Mouse (Mus musculus) c-Kit-positive CD71-positive TER-119-positive erythroid progenitor cells, embryonic 14.5 days (primary cell): ENCODE data around the gene Gemin2.
"Not testable (repeated sequence)": the region's sequence is repeated elsewhere in the genome, so short reads cannot be mapped to it uniquely, and the experiment has no call there.

ENCODE experiments used
- DNase-seq: peaks from one replicate; pipeline ENCODE4 v3.0.0-alpha.2; 2013; ENCODE audit warnings: low spot score

The Gemin2 gene

GRCm38 (mm10) chr12:59058242-59058641, 45.0 kb downstream of the Gemin2 start:
- DNase-seq, result not testable (repeated sequence)

- no peak for DNase-seq
These were observed 47.1 kb downstream of the Gemin2 start for GRCm38 (mm10) chr12:59060322-59060721.

GRCm38 (mm10) chr12:59060993-59061595, 47.9 kb downstream of the Gemin2 start, which contains the start of gene Trappc6b:
Gene Trappc6b (minus strand): TSS chr12:59061472.
- DNase-seq, result peak; percentile 64

DNA sequence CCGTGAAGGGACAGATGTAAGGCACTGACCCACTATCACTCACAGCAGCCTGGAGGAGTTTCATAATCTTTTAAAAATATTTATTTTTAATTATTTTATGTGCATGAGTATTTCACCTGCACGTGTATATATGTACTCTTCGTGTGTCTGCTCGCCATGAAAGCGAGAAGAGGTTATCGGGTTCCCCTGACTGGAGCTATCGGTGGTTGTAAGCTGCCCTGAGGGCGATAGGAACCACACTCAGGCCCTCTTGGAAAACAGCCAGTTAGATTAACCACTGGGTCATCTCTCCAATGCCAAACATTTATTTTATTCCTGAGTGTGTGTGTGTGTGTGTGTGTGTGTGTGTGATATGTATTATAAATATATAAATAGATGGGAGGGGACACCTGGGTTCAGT, 51.6 kb downstream of the Gemin2 start:
- DNase-seq, result no peak

DNA sequence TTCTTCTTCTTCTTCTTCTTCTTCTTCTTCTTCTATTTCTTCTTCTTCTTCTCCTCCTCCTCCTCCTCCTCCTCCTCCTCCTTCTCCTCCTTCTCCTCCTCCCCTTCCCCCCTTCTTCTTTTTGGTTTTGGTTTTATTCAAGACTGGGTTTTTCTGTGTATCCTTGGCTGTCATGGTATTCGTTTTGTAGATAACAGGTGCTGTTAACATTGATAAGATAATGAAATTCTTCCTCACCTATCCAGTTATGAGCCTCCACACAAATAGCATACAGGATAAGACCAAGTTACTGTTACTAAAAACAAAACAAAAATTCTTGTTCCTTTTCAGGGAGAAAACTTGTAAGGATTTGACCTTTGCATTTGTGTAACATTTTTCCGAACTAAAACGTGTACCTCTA, 52.6 kb downstream of the Gemin2 start:
- peak; percentile 26 for DNase-seq

- peak; percentile 95 for DNase-seq
These were observed 53.4 kb downstream of the Gemin2 start, which contains the start of gene Pnn for GRCm38 (mm10) chr12:59066448-59067077. Gene Pnn (plus strand): TSS chr12:59066884.

GRCm38 (mm10) chr12:59067095-59067494, 53.9 kb downstream of the Gemin2 start:
- no peak for DNase-seq

DNA sequence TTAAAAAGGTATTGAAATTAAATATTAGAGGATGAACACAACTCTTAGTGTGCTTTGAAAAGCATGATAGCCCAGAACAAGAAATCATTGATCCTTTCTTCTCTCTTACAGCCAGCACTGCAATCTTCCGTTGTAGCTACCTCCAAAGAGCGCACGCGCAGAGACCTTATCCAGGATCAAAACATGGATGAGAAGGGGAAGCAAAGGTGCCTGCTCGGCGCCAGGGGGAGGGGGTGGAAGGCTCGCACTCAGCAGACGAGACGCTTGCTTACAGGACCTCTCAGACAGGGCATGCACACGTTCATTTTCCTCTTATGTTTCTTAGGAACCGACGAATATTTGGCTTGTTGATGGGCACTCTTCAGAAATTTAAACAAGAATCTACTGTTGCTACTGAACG, 55.6 kb downstream of the Gemin2 start:
- DNase-seq, result no peak

DNA sequence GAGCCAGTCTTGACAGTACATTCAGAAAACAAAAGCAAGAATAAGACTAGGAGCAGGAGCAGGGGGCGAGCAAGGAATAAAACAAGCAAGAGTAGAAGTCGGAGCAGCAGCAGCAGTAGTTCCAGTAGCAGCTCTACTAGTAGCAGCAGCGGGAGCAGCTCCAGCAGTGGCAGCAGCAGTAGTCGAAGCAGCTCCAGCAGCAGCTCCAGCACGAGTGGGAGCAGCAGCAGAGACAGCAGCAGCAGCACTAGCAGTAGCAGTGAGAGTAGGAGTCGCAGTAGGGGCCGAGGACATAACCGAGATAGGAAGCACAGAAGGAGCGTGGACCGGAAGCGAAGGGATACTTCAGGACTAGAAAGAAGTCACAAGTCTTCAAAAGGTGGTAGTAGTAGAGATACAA, 59.1 kb downstream of the Gemin2 start:
- DNase-seq, result no peak

DNA sequence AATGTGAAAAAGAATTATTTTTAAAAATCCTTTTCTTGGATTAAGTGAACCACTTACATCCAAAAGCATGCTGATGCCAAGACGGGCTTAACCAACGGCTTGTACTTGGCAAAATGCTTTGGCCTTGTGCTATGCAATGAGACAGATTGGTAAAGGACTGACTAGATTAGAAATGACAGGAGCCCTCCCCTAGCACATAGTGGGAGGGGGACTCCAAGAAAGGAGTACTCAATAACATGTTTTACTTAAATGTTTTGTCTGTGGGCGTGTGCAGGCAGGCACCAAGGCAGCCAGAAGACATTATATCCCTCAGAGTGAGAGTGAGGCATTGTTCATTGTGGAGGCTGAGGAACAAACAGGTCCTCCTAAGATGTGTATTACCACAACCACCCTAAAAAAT, 60.9 kb downstream of the Gemin2 start:
- no peak for DNase-seq

GRCm38 (mm10) chr12:59076996-59077395, 63.8 kb downstream of the Gemin2 start:
- no peak for DNase-seq

DNA sequence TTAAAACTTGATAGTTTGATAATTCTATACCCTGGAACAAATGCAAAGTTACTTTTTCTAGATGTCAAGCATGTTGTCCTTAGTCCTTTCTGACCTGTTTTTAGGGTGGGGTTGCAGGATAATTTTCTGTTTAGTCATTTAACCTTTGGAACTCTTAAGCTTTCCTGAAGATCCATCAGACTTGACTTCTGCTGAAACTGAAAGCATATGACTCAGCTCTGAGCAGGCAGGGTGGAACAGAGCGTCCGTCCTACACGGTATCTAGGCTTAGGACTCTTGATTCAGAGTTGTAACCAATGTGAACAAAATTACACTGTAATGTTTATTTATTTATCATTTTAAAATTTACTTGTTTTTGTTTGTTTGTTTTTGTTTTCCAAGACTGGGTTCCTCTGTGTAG, 64.7 kb downstream of the Gemin2 start:
- no peak for DNase-seq
